Mouse (Mus musculus) kidney, adult 2 months (tissue): ENCODE results near the gene Srprb.

Source experiments
- CTCF ChIP-seq: fragments of 200-500 bp; conservative IDR thresholded peaks from 2 replicates; pipeline ENCODE4 v1.5.1; 2011; ENCODE audit warnings: low read depth, mild to moderate bottlenecking, control low read depth, low read length, moderate library complexity, mixed read lengths; ENCODE audit not compliant: insufficient read depth, insufficient read length
- POLR2A ChIP-seq: fragments of 200-500 bp; IDR thresholded peaks from one replicate; pipeline ENCODE4 v1.6.1; 2011; ENCODE audit warnings: low read depth, low read length, control low read depth

DNA sequence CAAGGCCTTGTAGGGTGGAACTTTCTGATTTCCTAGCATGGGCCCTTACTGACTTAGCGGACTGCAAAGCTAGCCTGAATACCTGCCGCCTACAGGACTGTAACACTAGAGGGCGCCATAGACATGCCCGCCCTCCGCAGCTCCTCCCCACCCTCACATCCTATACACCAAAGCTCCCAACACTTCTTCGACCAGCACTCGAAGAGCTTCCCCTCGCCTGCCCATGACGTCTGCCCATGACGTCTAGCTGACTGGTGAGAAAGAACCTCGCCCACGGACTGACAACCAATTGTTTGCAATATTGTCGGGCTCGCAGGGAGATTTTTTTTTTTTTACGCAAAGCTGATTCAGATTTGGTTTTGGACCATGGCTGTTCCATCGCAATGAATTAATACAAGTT is 5.9 kb upstream of the Srprb start:
- peak; percentile 93 for TF ChIP-seq CTCF
- no peak for TF ChIP-seq POLR2A
